Mouse (Mus musculus) thymus, postnatal 0 days (tissue): ENCODE data around the gene Gm17662. TPM values are rescaled to one million over a fixed set of nuclear protein-coding genes. Genes with fewer than 3 reads are reported as not detected.

Experiments used
- DNase-seq: peaks from one replicate; pipeline ENCODE4 v3.0.0-alpha.2; 2015; ENCODE audit warnings: low spot score
- polyA plus RNA-seq: library from polyadenylated mRNA; unstranded; fragments of >200 nt; fragmentation: Nextera tagmentation; extraction: Ambion mirVana; gene quantifications from 2 replicates; pipeline ENCODE4 v1.2.1, GENCODE M21; 2015

Gene Gm17662
- polyA plus RNA-seq, 1 experiment from 2014 or later: not detected

DNA sequence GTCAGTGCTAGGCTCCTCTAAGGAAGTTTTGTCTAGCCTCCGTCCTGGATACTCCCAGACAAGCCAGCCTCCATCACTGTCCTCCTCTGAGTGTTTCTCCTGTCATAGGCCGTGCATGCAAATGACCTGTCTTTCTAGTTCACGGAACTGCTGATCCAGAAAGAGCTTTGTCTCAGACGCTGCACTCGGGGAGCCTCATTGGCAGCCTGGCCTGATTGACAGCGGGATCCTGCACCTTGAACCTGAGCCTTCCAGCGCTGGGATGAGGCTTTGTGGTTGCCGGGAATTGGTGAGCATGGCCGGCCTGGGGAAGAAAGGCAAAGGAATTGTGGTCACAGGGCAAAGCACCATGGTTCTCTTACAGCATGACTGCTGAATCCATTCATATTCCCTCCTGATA, 30.4 kb downstream of the Gm17662 start:
- DNase-seq: no peak

DNA sequence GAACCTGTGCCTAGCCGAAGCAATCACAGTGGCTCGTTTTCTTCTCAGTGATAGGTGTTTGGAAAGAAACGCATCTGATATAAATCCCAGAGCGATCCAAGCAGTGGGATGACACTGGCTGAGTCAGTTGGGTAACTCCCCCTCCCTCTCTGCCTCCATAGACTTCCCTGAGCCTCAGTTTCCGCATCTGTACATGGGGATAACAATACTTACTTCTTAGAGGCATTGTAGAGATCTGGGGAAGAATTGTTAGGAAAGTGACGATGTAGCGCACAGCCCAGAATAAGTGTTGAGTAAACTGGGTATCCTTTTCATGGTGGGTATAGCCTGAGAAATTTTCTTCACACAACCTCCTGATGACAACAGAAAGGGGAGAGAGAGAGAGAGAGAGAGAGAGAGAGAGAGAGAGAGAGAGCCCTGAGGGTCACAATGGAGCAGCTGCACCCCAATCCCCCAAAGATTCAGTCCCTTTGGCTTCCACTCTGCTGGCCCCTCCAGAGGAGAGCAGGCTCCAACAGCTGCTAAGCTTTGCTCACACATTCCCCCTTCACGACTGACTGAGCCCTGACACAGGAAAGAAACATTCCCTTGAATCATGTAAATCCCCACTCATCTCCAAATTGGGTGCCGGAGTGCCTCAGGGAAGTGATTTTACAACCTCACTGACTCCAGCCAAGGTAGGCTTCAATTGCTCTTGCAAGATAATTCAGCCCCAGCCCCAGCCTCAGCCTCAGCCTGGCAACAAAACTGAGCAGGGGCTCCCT, 31.6 kb downstream of the Gm17662 start:
- no peak for DNase-seq

DNA sequence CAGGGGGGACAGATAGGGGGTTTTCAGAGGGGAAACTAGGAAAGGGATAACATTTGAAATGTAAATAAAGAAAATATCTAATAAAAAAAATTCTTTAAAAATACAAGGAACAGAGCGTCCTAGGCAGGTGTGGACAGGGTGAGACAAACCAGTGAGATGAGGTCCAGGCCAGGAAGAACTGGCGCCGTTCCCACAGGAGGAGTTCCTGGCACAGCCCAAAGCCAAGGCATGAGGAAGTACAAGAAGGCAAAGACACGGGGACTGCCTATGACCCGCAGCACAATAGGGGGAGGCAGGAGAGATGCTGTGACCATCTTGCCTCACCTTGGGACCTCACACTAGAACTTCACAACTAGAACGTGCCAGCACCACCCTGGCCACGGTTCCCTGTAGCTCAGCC, 34.6 kb downstream of the Gm17662 start:
- DNase-seq: no peak

DNA sequence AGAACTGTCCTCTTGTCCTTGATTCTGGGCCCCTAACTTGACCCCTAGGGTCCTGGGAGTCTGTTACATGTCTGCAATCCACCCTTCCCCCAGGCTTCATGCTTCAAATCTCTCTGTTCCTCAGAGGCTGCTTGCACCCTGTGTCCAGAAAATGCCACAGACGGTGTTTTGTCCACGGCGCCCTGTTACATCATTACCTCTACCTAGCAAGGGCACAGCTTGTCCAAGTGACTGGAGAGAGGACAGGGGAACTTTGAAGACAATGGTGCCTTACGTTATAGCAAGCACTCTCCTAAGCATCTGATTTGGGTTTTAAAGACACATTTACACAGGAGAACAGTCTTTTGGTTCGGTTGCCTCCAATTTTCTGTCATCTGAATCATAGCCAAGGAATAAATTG, 36.5 kb downstream of the Gm17662 start:
- DNase-seq: no peak

DNA sequence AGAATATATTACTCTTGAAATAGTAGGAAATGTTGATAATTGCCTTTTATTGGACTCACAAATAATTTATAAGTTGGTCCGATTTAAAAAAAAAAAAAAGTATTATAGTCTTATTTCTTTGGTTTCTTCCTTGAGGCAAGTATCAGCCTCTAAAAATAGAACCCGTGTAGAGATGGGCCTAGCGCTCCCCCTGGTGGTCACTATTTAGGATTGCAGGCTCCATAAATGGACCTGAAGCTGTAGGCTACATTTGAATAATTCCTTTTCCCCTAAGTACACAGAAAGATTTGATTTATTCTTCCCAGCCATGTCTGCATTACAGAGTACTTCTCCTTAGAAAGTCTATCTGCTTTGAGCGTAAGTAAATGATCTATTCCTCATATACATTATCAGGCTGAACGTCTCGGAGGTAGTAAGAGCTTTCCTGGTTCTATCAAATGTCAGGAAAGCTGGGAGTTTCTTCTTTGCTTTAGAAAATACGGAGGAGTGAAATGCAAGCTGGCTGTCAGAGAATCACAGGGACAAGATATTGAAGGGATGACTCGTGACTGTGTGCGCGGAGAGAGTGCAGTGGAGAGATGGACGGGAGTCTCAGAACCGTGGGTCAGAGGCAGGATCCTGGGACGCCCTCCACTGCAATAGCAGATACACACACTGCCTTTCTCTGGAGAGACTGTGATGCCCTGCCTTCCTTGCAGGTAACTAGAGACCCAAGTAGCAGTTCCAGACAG, 37.0 kb downstream of the Gm17662 start:
- DNase-seq: peak; percentile 15

GRCm38 (mm10) chr4:104902836-104903235, 45.7 kb downstream of the Gm17662 start:
- no peak for DNase-seq

GRCm38 (mm10) chr4:104905049-104905448, 47.9 kb downstream of the Gm17662 start:
- no peak for DNase-seq

Other genes starting within 250 kb of the Gm17662 start
- 0.08 and 0.10 TPM in 2 replicates for gene C8b, start 91.0 kb upstream of the Gm17662 start, polyA plus RNA-seq
- gene C8a, start 19.1 kb downstream of the Gm17662 start, polyA plus RNA-seq: 0.18 TPM in 1 of 2 replicates, not detected in the other
- 1.1 and 1.2 TPM in 2 replicates for gene Fyb2, start 56.1 kb downstream of the Gm17662 start, polyA plus RNA-seq